Mouse (Mus musculus) E14TG2a.4 (cell line): Measurements from ENCODE around the gene Cmc4.
A peak's percentile ranks its signal among the peaks of the same experiment; 100 is the strongest.

Experiments used
- H3K27me3 ChIP-seq: 2 replicates; pipeline ENCODE4 v1.6.1; 2014; ENCODE audit warnings: low read length, control low read depth; ENCODE audit not compliant: insufficient read depth
- H3K36me3 ChIP-seq: 2 replicates; pipeline ENCODE4 v1.6.1; 2014; ENCODE audit warnings: low read length, control low read depth; ENCODE audit not compliant: insufficient read depth
- H3K4me1 ChIP-seq: replicated peaks from 2 replicates; pipeline ENCODE4 v1.6.1; 2014; ENCODE audit warnings: low read depth, low read length, control low read depth
- H3K4me3 ChIP-seq: replicated peaks from 2 replicates; pipeline ENCODE4 v1.5.1; 2014; ENCODE audit warnings: mild to moderate bottlenecking, low read length
- H3K9me3 ChIP-seq: 2 replicates; pipeline ENCODE4 v1.6.1; 2014; ENCODE audit warnings: low read length, control low read depth
- CTCF ChIP-seq: conservative IDR thresholded peaks from 2 replicates; pipeline ENCODE4 v1.5.1; 2014; ENCODE audit warnings: low read length
- NANOG ChIP-seq: IDR thresholded peaks from 2 replicates; pipeline ENCODE4 v1.6.1; 2014; ENCODE audit warnings: borderline replicate concordance, low read length, mixed read lengths
- POU5F1 ChIP-seq: IDR thresholded peaks from 2 replicates; pipeline ENCODE4 v1.6.1; 2014; ENCODE audit warnings: low read length, borderline replicate concordance

The Cmc4 gene

DNA sequence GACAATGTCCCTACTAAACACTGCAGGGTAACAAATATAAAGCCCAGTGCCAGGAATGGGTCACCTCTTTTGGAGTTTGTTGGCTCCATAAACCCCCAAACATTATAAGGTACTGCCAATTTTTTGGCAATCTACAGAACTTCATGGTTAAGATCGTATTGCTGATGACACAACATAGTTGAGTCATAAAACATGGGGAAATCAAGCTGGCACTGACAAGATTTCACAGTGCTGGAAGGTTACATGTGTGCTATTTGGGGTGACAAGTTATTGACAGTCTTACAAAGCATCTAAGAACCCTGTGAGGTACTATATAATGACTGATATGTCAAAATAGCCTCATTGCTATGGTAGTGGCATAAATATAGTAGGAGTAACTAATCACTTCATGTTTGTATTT lies 35.2 kb downstream of the Cmc4 start:
- Histone ChIP-seq H3K27me3 (no peaks in the 10 kb centered on the region), H3K4me3 (peak overlapping the region; percentile 80; the same call in 1 of the 2 replicates), H3K9me3 (no peaks in the 10 kb centered on the region), H3K36me3 (no peaks in the 10 kb centered on the region), H3K4me1 (no peaks in the 10 kb centered on the region)
- TF ChIP-seq NANOG (no peak), CTCF (no peak), POU5F1 (no peak)

DNA sequence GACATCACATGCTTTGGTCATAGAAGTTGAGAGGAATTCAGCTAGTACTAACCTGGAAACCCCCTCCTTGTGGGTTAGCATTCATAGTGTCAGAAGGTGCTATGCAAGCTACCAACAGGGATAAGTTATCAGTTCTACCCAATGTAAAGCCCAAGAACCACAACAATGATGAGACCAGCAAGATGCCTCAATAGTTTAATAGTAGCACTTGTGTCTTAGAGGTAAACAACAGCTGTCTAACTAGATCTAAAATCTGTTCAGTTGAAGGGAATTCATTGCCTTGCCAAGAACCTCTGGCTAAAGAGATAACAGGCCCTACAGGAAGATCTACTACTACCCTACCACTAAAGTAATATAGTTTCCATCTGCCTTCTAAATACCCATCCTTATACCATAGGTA lies 39.6 kb downstream of the Cmc4 start:
- no peak for TF ChIP-seq POU5F1
- TF ChIP-seq CTCF, result no peak
- no peak for TF ChIP-seq NANOG
- Histone ChIP-seq H3K27me3 (no peaks in the 10 kb centered on the region), H3K4me3 (no peak overlapping the region), H3K9me3 (no peaks in the 10 kb centered on the region), H3K36me3 (no peaks in the 10 kb centered on the region), H3K4me1 (no peaks in the 10 kb centered on the region)

GRCm38 (mm10) chrX:75372666-75373425 lies 43.5 kb downstream of the Cmc4 start:
- TF ChIP-seq CTCF, result no peak
- TF ChIP-seq POU5F1, result no peak
- TF ChIP-seq NANOG, result no peak
- H3K36me3 ChIP-seq, result no peaks in the 10 kb centered on the region
- H3K4me3 ChIP-seq, result no peak overlapping the region
- no peaks in the 10 kb centered on the region for H3K27me3 ChIP-seq
- no peaks in the 10 kb centered on the region for H3K9me3 ChIP-seq
- no peaks in the 10 kb centered on the region for H3K4me1 ChIP-seq

DNA sequence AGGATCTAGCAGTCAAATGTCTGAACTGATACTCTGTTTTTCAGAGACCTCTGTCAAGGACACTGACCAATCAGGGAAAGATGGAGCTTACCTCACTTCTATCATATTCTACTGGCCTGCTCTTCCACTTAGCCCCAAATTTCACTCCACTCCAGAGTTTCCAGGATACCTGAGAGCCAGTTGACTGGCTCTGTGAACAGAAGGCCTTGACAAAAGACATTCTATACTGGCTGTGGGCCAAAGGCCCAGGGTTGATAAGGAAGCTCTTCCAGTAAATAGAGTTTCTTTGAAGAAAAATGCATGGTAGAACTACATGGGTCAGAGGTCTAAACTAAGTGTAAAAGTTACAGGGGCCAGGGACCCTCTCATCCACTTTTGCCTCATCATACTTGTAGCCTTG lies 46.2 kb downstream of the Cmc4 start:
- Histone ChIP-seq H3K4me3 (no peak overlapping the region), H3K4me1 (no peaks in the 10 kb centered on the region), H3K36me3 (no peaks in the 10 kb centered on the region), H3K9me3 (no peaks in the 10 kb centered on the region), H3K27me3 (no peaks in the 10 kb centered on the region)
- TF ChIP-seq POU5F1 (no peak), NANOG (no peak), CTCF (no peak)
